Mouse (Mus musculus): ENCODE results near the gene Dlg5.

GRCm38 (mm10) chr14:24144421-24144820 lies 101.3 kb downstream of the Dlg5 start:
- TF ChIP-seq CTCF (conservative IDR thresholded peaks at IDR 0.05; ENCODE audit: low read length) = no peak
- TF ChIP-seq POU5F1 (IDR thresholded peaks at IDR 0.05; ENCODE audit: borderline replicate concordance, low read length) = no peak
- TF ChIP-seq NANOG (IDR thresholded peaks at IDR 0.05; ENCODE audit: borderline replicate concordance, low read length) = no peak
